Mouse (Mus musculus) ES-E14 (cell line): ENCODE measurements around the gene Mars. TPM values are rescaled to one million over a fixed set of nuclear protein-coding genes. Genes with fewer than 3 reads are reported as not detected.
A peak's percentile ranks its signal among the peaks of the same experiment; 100 is the strongest.

Experiments used
- DNase-seq: peaks from one replicate; pipeline ENCODE4 v3.0.0-alpha.2; 2013; ENCODE audit warnings: low read depth, low spot score
- H3K27ac ChIP-seq: 2 replicates; pipeline ENCODE4 v1.5.1; 2012; ENCODE audit warnings: low read depth, mild to moderate bottlenecking, low read length, moderate library complexity, mixed read lengths; ENCODE audit not compliant: poor library complexity, insufficient read depth, severe bottlenecking
- H3K36me3 ChIP-seq: 2 replicates; pipeline ENCODE4 v1.6.1; 2012; ENCODE audit warnings: mild to moderate bottlenecking, low read length, moderate library complexity, mixed read lengths; ENCODE audit not compliant: control insufficient read depth, poor library complexity, insufficient read depth, severe bottlenecking
- H3K4me1 ChIP-seq, 2 experiments: fragments of 150-350 bp in 1 of 2; sonication (generic) in 1 of 2; 2 replicates each; pipeline ENCODE4 v1.6.1; 2012; ENCODE audit warnings: low read length in 2 of 2, mild to moderate bottlenecking in 1 of 2, mixed read lengths in 1 of 2; ENCODE audit not compliant: control insufficient read depth in 2 of 2, insufficient read depth in 2 of 2, poor library complexity in 1 of 2
- H3K4me3 ChIP-seq, 2 experiments: fragments of 150-350 bp in 1 of 2; sonication (generic) in 1 of 2; 2 replicates each; pipeline ENCODE4 v1.5.1; 2012; ENCODE audit warnings: low read length in 2 of 2, low read depth in 1 of 2, mild to moderate bottlenecking in 1 of 2, mixed read lengths in 1 of 2; ENCODE audit not compliant: insufficient read depth in 1 of 2, poor library complexity in 1 of 2, severe bottlenecking in 1 of 2
- H3K9ac ChIP-seq: 2 replicates; pipeline ENCODE4 v1.6.1; 2012; ENCODE audit warnings: low read depth, mild to moderate bottlenecking, low read length, mixed read lengths; ENCODE audit not compliant: poor library complexity, insufficient read depth, severe bottlenecking
- H3K9me3 ChIP-seq: fragments of 150-350 bp; sonication (generic); 2 replicates; pipeline ENCODE4 v1.6.1; 2012; ENCODE audit warnings: low read depth, mild to moderate bottlenecking, low read length; ENCODE audit not compliant: control insufficient read depth, insufficient read depth
- CHD2 ChIP-seq: IDR thresholded peaks from 2 replicates; pipeline ENCODE4 v1.6.1; 2014; ENCODE audit warnings: mild to moderate bottlenecking, low read depth, low read length, inconsistent platforms
- HCFC1 ChIP-seq: IDR thresholded peaks from 2 replicates; pipeline ENCODE4 v1.6.1; 2012; ENCODE audit warnings: low read length, inconsistent platforms, borderline replicate concordance; ENCODE audit not compliant: insufficient read depth
- MAFK ChIP-seq: IDR thresholded peaks from 2 replicates; pipeline ENCODE4 v1.6.1; 2014; ENCODE audit warnings: mild to moderate bottlenecking, low read depth, low read length, inconsistent platforms; ENCODE audit not compliant: insufficient read depth
- ZC3H11A ChIP-seq: IDR thresholded peaks from 2 replicates; pipeline ENCODE4 v1.6.1; 2012; ENCODE audit warnings: low read depth, mild to moderate bottlenecking, inconsistent platforms, low read length, borderline replicate concordance
- ZNF384 ChIP-seq: IDR thresholded peaks from 2 replicates; pipeline ENCODE4 v1.6.1; 2012; ENCODE audit warnings: low read depth, low read length, inconsistent platforms
- in situ Hi-C, 2 experiments: fragments of 600-800 bp; cut with MboI; formaldehyde crosslinking; loops; one replicate each; pipeline ENCODE4 v1.15.1; 2025; ENCODE audit warnings: low sequenced_read_pairs in 2 of 2, inconsistent platforms in 1 of 2; ENCODE audit not compliant: unreplicated experiment in 2 of 2
- total RNA-seq: library from RNA; depleted of rRNA; stranded (reverse); fragments of 300-350 nt; gene quantifications from 2 replicates; pipeline ENCODE4 v1.2.3, GENCODE M21; 2012

The Mars gene
- total RNA-seq, 1 experiment, result 206 TPM

- peak within 1 kb of the TSS; percentile 83 for H3K27ac ChIP-seq
- DNase-seq, result peak; percentile 95
- peaks cover 10 to 11% of the 10 kb centered on the region in 2 experiments for H3K4me1 ChIP-seq
- in situ Hi-C loops, result no loop called here
- H3K4me3 ChIP-seq, result peak within 1 kb of the TSS; percentile 71 to 89
- H3K9ac ChIP-seq, result peak within 1 kb of the TSS; percentile 71
- peaks cover 4% of the 10 kb centered on the region; the same call in 1 of the 2 replicates for H3K36me3 ChIP-seq
- no peaks in the 10 kb centered on the region for H3K9me3 ChIP-seq
- TF ChIP-seq ZNF384 (no peak), ZC3H11A (0 out of 2 replicates have a peak, but pooled peaks have one; percentile 23)
Measured at GRCm38 (mm10) chr10:127341891-127342639, 30.5 kb upstream of the Mars start, which contains the start of gene Gli1. Gene Gli1 (minus strand): TSS chr10:127341974.

- Histone ChIP-seq H3K36me3 (peaks cover 9% of the 10 kb centered on the region), H3K9ac (peak overlapping the region; percentile 71; the same call in 1 of the 2 replicates), H3K4me1 (peaks cover 11 to 18% of the 10 kb centered on the region in 2 experiments), H3K9me3 (no peaks in the 10 kb centered on the region), H3K27ac (peak overlapping the region; percentile 83; the same call in 1 of the 2 replicates), H3K4me3 (peak overlapping the region; percentile 71 to 89)
- TF ChIP-seq ZNF384 (no peak), HCFC1 (no peak), ZC3H11A (no peak), CHD2 (no peak), MAFK (no peak)
- in situ Hi-C loops, result no loop called here
- no peak for DNase-seq
Measured at GRCm38 (mm10) chr10:127341360-127341690, 29.7 kb upstream of the Mars start.

- H3K4me1 ChIP-seq, result peaks cover 13 to 22% of the 10 kb centered on the region in 2 experiments
- no peaks in the 10 kb centered on the region for H3K9me3 ChIP-seq
- H3K36me3 ChIP-seq, result peaks cover 10% of the 10 kb centered on the region
- in situ Hi-C loops, result no loop called here
- no peak for TF ChIP-seq CHD2
- no peak for TF ChIP-seq HCFC1
- no peak for TF ChIP-seq ZNF384
- no peak for TF ChIP-seq ZC3H11A
- no peak for TF ChIP-seq MAFK
- H3K27ac ChIP-seq, result peak overlapping the region; percentile 83
- DNase-seq, result no peak
- H3K4me3 ChIP-seq, result peak overlapping the region; percentile 71 to 89
- H3K9ac ChIP-seq, result peak overlapping the region; percentile 66
Measured at GRCm38 (mm10) chr10:127340577-127341359, 29.2 kb upstream of the Mars start.

GRCm38 (mm10) chr10:127339683-127340576 lies 28.3 kb upstream of the Mars start:
- Histone ChIP-seq H3K9ac (peak overlapping the region; percentile 83), H3K4me3 (peak overlapping the region; percentile 71 to 89), H3K27ac (peak overlapping the region; percentile 95), H3K4me1 (peaks cover 13 to 22% of the 10 kb centered on the region in 2 experiments), H3K36me3 (peaks cover 11% of the 10 kb centered on the region), H3K9me3 (no peaks in the 10 kb centered on the region)
- TF ChIP-seq CHD2, result no peak
- no peak for TF ChIP-seq ZC3H11A
- TF ChIP-seq ZNF384, result no peak
- TF ChIP-seq MAFK, result no peak
- no peak; the same call in 1 of the 2 replicates for TF ChIP-seq HCFC1
- in situ Hi-C loops, result no loop called here
- no peak for DNase-seq
